Mouse (Mus musculus): ENCODE data around the gene Fibin.

Fibin gene

DNA sequence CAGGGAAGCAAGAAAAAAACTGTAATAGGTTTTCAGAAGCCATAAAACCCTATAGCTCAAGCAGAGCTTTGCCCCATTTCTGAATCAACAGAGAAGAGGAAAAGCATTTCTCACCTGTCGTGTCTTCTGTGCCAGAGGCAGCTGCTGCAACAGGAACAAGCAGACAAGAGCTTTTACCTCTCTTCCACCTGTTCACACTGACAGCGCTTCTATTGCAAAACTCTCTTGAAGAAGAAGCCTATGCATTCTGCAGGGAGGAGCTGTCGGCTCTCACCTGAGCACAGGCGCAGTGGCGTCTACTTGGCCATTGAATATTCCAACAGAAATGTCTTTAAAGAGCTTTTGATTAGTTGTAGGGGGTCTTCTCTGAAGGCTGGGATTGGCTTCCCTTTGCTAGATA lies 48.9 kb downstream of the Fibin start:
- DNase-seq (ENCODE audit: low spot score), result no peak

GRCm38 (mm10) chr2:110313305-110313824 lies 49.6 kb downstream of the Fibin start:
- no peak for DNase-seq (ENCODE audit: low spot score)

All from c-Kit-positive CD71-positive TER-119-positive erythroid progenitor cells, embryonic 14.5 days (primary cell).